Mouse (Mus musculus): ENCODE data around the gene 1700001C02Rik. TPM values are rescaled to one million over a fixed set of nuclear protein-coding genes. Genes with fewer than 3 reads are reported as not detected.

The 1700001C02Rik gene
- polyA plus RNA-seq, 1 experiment = 1.1 TPM

DNA sequence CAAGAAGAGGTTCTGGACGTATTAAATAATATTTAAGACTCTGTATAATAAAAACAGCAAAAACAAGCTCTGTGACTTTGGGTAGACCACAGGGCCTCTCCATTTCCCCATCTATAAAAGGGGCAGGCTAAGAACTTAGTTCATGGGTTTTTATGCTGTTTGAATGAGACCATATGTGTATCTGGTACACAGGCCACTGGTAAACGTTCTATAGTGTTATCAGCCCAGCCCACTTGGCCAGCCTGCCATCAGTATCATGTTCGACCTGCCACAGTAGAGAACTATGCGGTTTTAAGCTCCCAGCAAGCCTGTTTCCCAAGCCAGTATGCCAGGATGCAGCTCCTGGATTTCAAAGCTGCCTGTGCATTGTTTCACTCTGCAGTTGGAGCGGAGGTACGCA is 52.7 kb downstream of the 1700001C02Rik start:
- H3K4me3 ChIP-seq (ENCODE audit: insufficient read depth, low read length) = no peak overlapping the region
- H3K27ac ChIP-seq (ENCODE audit: insufficient read depth, low read length) = no peak overlapping the region
- TF ChIP-seq CTCF (IDR thresholded peaks at IDR 0.05; ENCODE audit: extremely low read depth, insufficient read depth, low read length) = no peak
- no peak for TF ChIP-seq POLR2A (IDR thresholded peaks at IDR 0.05; ENCODE audit: extremely low read depth, insufficient read depth, low read length)
- H3K4me1 ChIP-seq (ENCODE audit: control insufficient read depth, insufficient read depth, low read length) = no peaks in the 10 kb centered on the region

GRCm38 (mm10) chr5:30519494-30519893 is 53.6 kb downstream of the 1700001C02Rik start:
- Histone ChIP-seq H3K4me1 (ENCODE audit: control insufficient read depth, insufficient read depth, low read length) (no peaks in the 10 kb centered on the region), H3K27ac (ENCODE audit: insufficient read depth, low read length) (no peak overlapping the region), H3K4me3 (ENCODE audit: insufficient read depth, low read length) (no peak overlapping the region)
- TF ChIP-seq CTCF (IDR thresholded peaks at IDR 0.05; ENCODE audit: extremely low read depth, insufficient read depth, low read length) = no peak
- no peak for TF ChIP-seq POLR2A (IDR thresholded peaks at IDR 0.05; ENCODE audit: extremely low read depth, insufficient read depth, low read length)

DNA sequence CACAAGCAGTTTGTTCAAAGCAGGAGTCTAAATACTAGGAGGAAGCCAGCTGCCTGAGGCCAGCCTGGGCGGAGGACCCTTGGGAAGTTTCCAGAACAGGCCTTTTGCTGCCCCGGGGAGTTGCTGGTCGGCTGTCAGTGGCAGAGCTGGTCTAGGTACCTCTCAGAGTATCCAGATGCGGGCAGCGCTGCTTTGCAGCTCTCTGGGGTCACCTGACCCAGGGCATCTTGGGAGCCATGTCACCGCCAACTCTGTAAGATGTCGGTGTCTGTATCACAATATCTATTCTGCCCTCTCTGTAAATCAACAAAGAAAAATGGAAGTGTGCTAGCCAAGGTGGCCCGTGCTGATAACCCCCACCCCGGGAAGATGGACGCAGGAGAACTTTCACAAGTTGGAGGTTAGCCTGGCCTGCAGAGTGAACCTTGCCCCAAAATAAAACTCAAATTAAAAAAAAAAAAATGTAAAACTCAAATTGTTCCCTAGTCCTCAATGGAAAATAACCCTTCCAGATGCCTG is 54.4 kb downstream of the 1700001C02Rik start:
- Histone ChIP-seq H3K4me3 (ENCODE audit: insufficient read depth, low read length) (no peak overlapping the region), H3K27ac (ENCODE audit: insufficient read depth, low read length) (no peak overlapping the region), H3K4me1 (ENCODE audit: control insufficient read depth, insufficient read depth, low read length) (no peaks in the 10 kb centered on the region)
- TF ChIP-seq POLR2A (IDR thresholded peaks at IDR 0.05; ENCODE audit: extremely low read depth, insufficient read depth, low read length) = no peak
- no peak for TF ChIP-seq CTCF (IDR thresholded peaks at IDR 0.05; ENCODE audit: extremely low read depth, insufficient read depth, low read length)

GRCm38 (mm10) chr5:30522406-30522805 is 56.6 kb downstream of the 1700001C02Rik start:
- H3K27ac ChIP-seq (ENCODE audit: insufficient read depth, low read length) = no peak overlapping the region
- no peak overlapping the region for H3K4me3 ChIP-seq (ENCODE audit: insufficient read depth, low read length)
- no peaks in the 10 kb centered on the region for H3K4me1 ChIP-seq (ENCODE audit: control insufficient read depth, insufficient read depth, low read length)
- no peak for TF ChIP-seq POLR2A (IDR thresholded peaks at IDR 0.05; ENCODE audit: extremely low read depth, insufficient read depth, low read length)
- TF ChIP-seq CTCF (IDR thresholded peaks at IDR 0.05; ENCODE audit: extremely low read depth, insufficient read depth, low read length) = no peak

- Histone ChIP-seq H3K4me3 (ENCODE audit: insufficient read depth, low read length) (no peak overlapping the region), H3K4me1 (ENCODE audit: control insufficient read depth, insufficient read depth, low read length) (no peaks in the 10 kb centered on the region), H3K27ac (ENCODE audit: insufficient read depth, low read length) (no peak overlapping the region)
- no peak for TF ChIP-seq POLR2A (IDR thresholded peaks at IDR 0.05; ENCODE audit: extremely low read depth, insufficient read depth, low read length)
- no peak for TF ChIP-seq CTCF (IDR thresholded peaks at IDR 0.05; ENCODE audit: extremely low read depth, insufficient read depth, low read length)
Measured at GRCm38 (mm10) chr5:30523131-30523530, 57.3 kb downstream of the 1700001C02Rik start.

- Histone ChIP-seq H3K27ac (ENCODE audit: insufficient read depth, low read length) (no peak overlapping the region), H3K4me1 (ENCODE audit: control insufficient read depth, insufficient read depth, low read length) (no peaks in the 10 kb centered on the region), H3K4me3 (ENCODE audit: insufficient read depth, low read length) (no peak overlapping the region)
- TF ChIP-seq POLR2A (IDR thresholded peaks at IDR 0.05; ENCODE audit: extremely low read depth, insufficient read depth, low read length) (no peak), CTCF (IDR thresholded peaks at IDR 0.05; ENCODE audit: extremely low read depth, insufficient read depth, low read length) (no peak)
Measured at GRCm38 (mm10) chr5:30524213-30524612, 58.4 kb downstream of the 1700001C02Rik start.

GRCm38 (mm10) chr5:30525920-30526836 is 60.3 kb downstream of the 1700001C02Rik start:
- Histone ChIP-seq H3K27ac (ENCODE audit: insufficient read depth, low read length) (no peak overlapping the region), H3K4me3 (ENCODE audit: insufficient read depth, low read length) (no peak overlapping the region), H3K4me1 (ENCODE audit: control insufficient read depth, insufficient read depth, low read length) (no peaks in the 10 kb centered on the region)
- no peak for TF ChIP-seq CTCF (IDR thresholded peaks at IDR 0.05; ENCODE audit: extremely low read depth, insufficient read depth, low read length)
- TF ChIP-seq POLR2A (IDR thresholded peaks at IDR 0.05; ENCODE audit: extremely low read depth, insufficient read depth, low read length) = no peak

DNA sequence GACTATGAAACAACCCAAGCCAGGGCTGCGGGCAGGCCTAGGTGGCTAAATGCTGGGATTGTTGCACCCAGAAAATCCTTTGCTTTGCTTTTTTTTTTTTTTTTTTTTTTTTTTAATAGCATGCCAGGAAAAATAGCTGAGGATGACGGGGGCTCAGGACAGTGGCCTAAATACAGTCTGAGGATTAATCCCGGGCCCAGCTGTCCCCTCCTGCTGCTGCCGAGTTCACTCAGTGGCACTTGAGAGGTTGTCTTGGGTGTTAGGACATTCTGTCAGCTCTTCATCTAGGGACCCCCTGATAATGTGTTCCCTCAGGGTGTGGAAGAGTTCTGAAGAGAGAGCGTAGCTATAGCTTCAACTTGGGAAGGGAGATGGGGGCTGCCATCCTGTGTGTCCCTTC is 61.3 kb downstream of the 1700001C02Rik start:
- TF ChIP-seq POLR2A (IDR thresholded peaks at IDR 0.05; ENCODE audit: extremely low read depth, insufficient read depth, low read length) = no peak
- no peak for TF ChIP-seq CTCF (IDR thresholded peaks at IDR 0.05; ENCODE audit: extremely low read depth, insufficient read depth, low read length)
- Histone ChIP-seq H3K4me1 (ENCODE audit: control insufficient read depth, insufficient read depth, low read length) (no peaks in the 10 kb centered on the region), H3K27ac (ENCODE audit: insufficient read depth, low read length) (no peak overlapping the region), H3K4me3 (ENCODE audit: insufficient read depth, low read length) (no peak overlapping the region)

- Histone ChIP-seq H3K4me3 (ENCODE audit: insufficient read depth, low read length) (no peak overlapping the region), H3K27ac (ENCODE audit: insufficient read depth, low read length) (no peak overlapping the region), H3K4me1 (ENCODE audit: control insufficient read depth, insufficient read depth, low read length) (no peaks in the 10 kb centered on the region)
- TF ChIP-seq CTCF (IDR thresholded peaks at IDR 0.05; ENCODE audit: extremely low read depth, insufficient read depth, low read length) (no peak), POLR2A (IDR thresholded peaks at IDR 0.05; ENCODE audit: extremely low read depth, insufficient read depth, low read length) (no peak)
Measured at GRCm38 (mm10) chr5:30528906-30529305, 63.1 kb downstream of the 1700001C02Rik start.

Other genes starting within 250 kb of the 1700001C02Rik start
- gene Selenoi, start 233.5 kb upstream of the 1700001C02Rik start, polyA plus RNA-seq (2012; rRNA removed) = 29.2 and 32.9 TPM in 2 replicates
- gene Drc1, start 184.7 kb upstream of the 1700001C02Rik start, polyA plus RNA-seq (2012; rRNA removed) = 12.2 and 13.7 TPM in 2 replicates
- gene Otof, start 4.1 kb upstream of the 1700001C02Rik start, polyA plus RNA-seq (2012; rRNA removed) = 13.9 and 17.4 TPM in 2 replicates
- not detected in 2 replicates for gene Cib4, start 79.8 kb downstream of the 1700001C02Rik start, polyA plus RNA-seq (2012; rRNA removed)
- gene Kcnk3, start 122.1 kb downstream of the 1700001C02Rik start, polyA plus RNA-seq (2012; rRNA removed) = 18.5 and 20.0 TPM in 2 replicates
- 57.8 and 60.0 TPM in 2 replicates for gene Slc35f6, start 181.9 kb downstream of the 1700001C02Rik start, polyA plus RNA-seq (2012; rRNA removed)
- gene Cenpa, start 200.7 kb downstream of the 1700001C02Rik start, polyA plus RNA-seq (2012; rRNA removed) = 7.1 and 7.6 TPM in 2 replicates
- 16.9 and 18.9 TPM in 2 replicates for gene Dpysl5, start 245.5 kb downstream of the 1700001C02Rik start, polyA plus RNA-seq (2012; rRNA removed)

Measured in cortical plate, adult 2 months (tissue).